ENCODE assay signal across 8 mouse cellular contexts in genomic region chr15:85878848-85879497, GRCm38 (mm10). TPM values are rescaled to one million over a fixed set of nuclear protein-coding genes. Genes with fewer than 3 reads are reported as not detected.
DNase-seq lines count a peak whose midpoint lies in the region; ATAC-seq lines count a peak whose summit lies in the region.

Trmu (plus strand) TSS chr15:85879312.

- WGBS in forebrain, embryonic 11.5 days = 1% methylated on average over 42 of the region's 50 CpGs
- WGBS in heart, embryonic 16.5 days = under 1% methylated on average over 50 of the region's 50 CpGs
- 1% methylated on average over 50 of the region's 50 CpGs for WGBS in liver, embryonic 15.5 days (ENCODE audit: insufficient replicate concordance)
- WGBS in neural tube, embryonic 12.5 days = 1% methylated on average over 50 of the region's 50 CpGs

- peaks cover 4% of the 10 kb centered on the region; the same call in 1 of the 2 replicates for H3K4me1 ChIP-seq in forebrain, embryonic 11.5 days (replicated peaks; ENCODE audit: control insufficient read depth, insufficient read depth, low read length)
- peaks cover 12% of the 10 kb centered on the region for H3K4me1 ChIP-seq in heart, embryonic 16.5 days (ENCODE audit: control insufficient read depth, insufficient read depth, low read length)
- H3K4me1 ChIP-seq in liver, embryonic 15.5 days (replicated peaks) = peaks cover 22% of the 10 kb centered on the region
- peaks cover 8% of the 10 kb centered on the region for H3K4me1 ChIP-seq in neural tube, embryonic 12.5 days

- H3K36me3 ChIP-seq in forebrain, embryonic 11.5 days (ENCODE audit: control insufficient read depth, insufficient read depth, low read length) = peaks cover 9% of the 10 kb centered on the region; the same call in 1 of the 2 replicates
- peaks cover 14% of the 10 kb centered on the region for H3K36me3 ChIP-seq in heart, embryonic 16.5 days (ENCODE audit: control insufficient read depth, insufficient read depth)
- peaks cover 47% of the 10 kb centered on the region for H3K36me3 ChIP-seq in liver, embryonic 15.5 days (replicated peaks)
- peaks cover 46% of the 10 kb centered on the region for H3K36me3 ChIP-seq in neural tube, embryonic 12.5 days

- peak; percentile 79 to 82 for DNase-seq in CD8-positive naive resting alpha-beta T cell, adult 2 months (ENCODE audit: low read depth in 2 of 2, low spot score in 2 of 2)
- peak; percentile 79 for DNase-seq in c-Kit-positive CD71-negative TER-119-negative erythroid progenitor cells, embryonic 14.5 days (ENCODE audit: low read depth)
- DNase-seq in forebrain, embryonic 11.5 days (ENCODE audit: low spot score) = peak; percentile 98
- DNase-seq in kidney, postnatal 36 days = peak; percentile 93 to 95
- DNase-seq in telencephalon, adult 2 months (ENCODE audit: low read depth, low spot score) = peak; percentile 92

- H3K9ac ChIP-seq in forebrain, embryonic 11.5 days (ENCODE audit: low read length) = peak within 1 kb of the TSS; percentile 89
- H3K9ac ChIP-seq in heart, embryonic 16.5 days (ENCODE audit: low read length) = peak within 1 kb of the TSS; percentile 93
- H3K9ac ChIP-seq in liver, embryonic 15.5 days = peak within 1 kb of the TSS; percentile 74
- peak within 1 kb of the TSS; percentile 77 for H3K9ac ChIP-seq in neural tube, embryonic 12.5 days

- H3K27ac ChIP-seq in forebrain, embryonic 11.5 days (ENCODE audit: low read depth, low read length) = peak within 1 kb of the TSS; percentile 59; the same call in 1 of the 2 replicates
- peak within 1 kb of the TSS; percentile 93 for H3K27ac ChIP-seq in heart, embryonic 16.5 days (ENCODE audit: low read length)
- H3K27ac ChIP-seq in liver, embryonic 15.5 days (replicated peaks) = peak within 1 kb of the TSS; percentile 81
- H3K27ac ChIP-seq in neural tube, embryonic 12.5 days = peak within 1 kb of the TSS; percentile 54; the same call in 1 of the 2 replicates

- peak within 1 kb of the TSS; percentile 71 for H3K4me3 ChIP-seq in forebrain, embryonic 11.5 days (ENCODE audit: low read depth, low read length)
- peak within 1 kb of the TSS; percentile 79 for H3K4me3 ChIP-seq in heart, embryonic 16.5 days (ENCODE audit: low read length)
- H3K4me3 ChIP-seq in liver, embryonic 15.5 days (replicated peaks) = peak within 1 kb of the TSS; percentile 75
- peak within 1 kb of the TSS; percentile 76 for H3K4me3 ChIP-seq in neural tube, embryonic 12.5 days

- H3K27me3 ChIP-seq in forebrain, embryonic 11.5 days (ENCODE audit: control insufficient read depth, insufficient read depth, low read length) = no peaks in the 10 kb centered on the region
- no peaks in the 10 kb centered on the region for H3K27me3 ChIP-seq in heart, embryonic 16.5 days (ENCODE audit: control insufficient read depth, insufficient read depth, low read length)
- H3K27me3 ChIP-seq in liver, embryonic 15.5 days = no peaks in the 10 kb centered on the region
- H3K27me3 ChIP-seq in neural tube, embryonic 12.5 days (replicated peaks) = no peaks in the 10 kb centered on the region

- peak within 1 kb of the TSS; percentile 96 for H3K4me2 ChIP-seq in forebrain, embryonic 11.5 days (ENCODE audit: low read depth, low read length, severe bottlenecking)
- H3K4me2 ChIP-seq in heart, embryonic 16.5 days (ENCODE audit: low read depth, low read length) = peak within 1 kb of the TSS; percentile 82
- H3K4me2 ChIP-seq in liver, embryonic 15.5 days = peak within 1 kb of the TSS; percentile 78
- H3K4me2 ChIP-seq in neural tube, embryonic 12.5 days (replicated peaks) = peak within 1 kb of the TSS; percentile 93

- ATAC-seq in forebrain, embryonic 11.5 days (replicated peaks; ENCODE audit: low FRiP score) = peak; percentile 93
- ATAC-seq in heart, embryonic 16.5 days (replicated peaks; ENCODE audit: extremely low read depth, insufficient read depth, low FRiP score) = peak; percentile 96
- peak; percentile 94 for ATAC-seq in liver, embryonic 15.5 days (ENCODE audit: insufficient read depth)
- peak; percentile 96 for ATAC-seq in neural tube, embryonic 12.5 days (ENCODE audit: low FRiP score, low read depth)

- H3K9me3 ChIP-seq in forebrain, embryonic 11.5 days (ENCODE audit: control insufficient read depth, low read length) = no peaks in the 10 kb centered on the region
- no peaks in the 10 kb centered on the region for H3K9me3 ChIP-seq in heart, embryonic 16.5 days (replicated peaks; ENCODE audit: control insufficient read depth, low read length)
- no peaks in the 10 kb centered on the region for H3K9me3 ChIP-seq in liver, embryonic 15.5 days (replicated peaks)
- H3K9me3 ChIP-seq in neural tube, embryonic 12.5 days = no peaks in the 10 kb centered on the region

RNA-seq across cellular contexts. Expression of gene Trmu, which starts in this region (rescaled TPM):
- polyA plus RNA-seq in forebrain, embryonic 11.5 days (2014; fragmentation: Nextera tagmentation; extraction: Ambion mirVana) = 35.7 and 38.6 TPM in 2 replicates
- polyA plus RNA-seq in heart, embryonic 16.5 days (2015; fragmentation: Nextera tagmentation; extraction: Ambion mirVana) = 36.3 and 40.5 TPM in 2 replicates
- 17.3 and 19.4 TPM in 2 replicates for polyA plus RNA-seq in liver, embryonic 15.5 days (2015; fragmentation: Nextera tagmentation; extraction: Ambion mirVana)
- 43.4 and 45.8 TPM in 2 replicates for polyA plus RNA-seq in neural tube, embryonic 12.5 days (2016; fragmentation: Nextera tagmentation; extraction: Ambion mirVana)

Comparison
In these comparisons a context has a peak if more than half of its experiments do, and no peak if none do; other contexts are left out.
1. Peak in every context shown above with its lines: DNase-seq, ATAC-seq, H3K4me3 ChIP-seq and H3K27ac ChIP-seq.